Mouse (Mus musculus) lung, postnatal 0 days (tissue): ENCODE measurements at regions not wholly inside any gene's neighbourhood (a gene's known extent, or its start where the extent isn't known, plus 50 kb on each side); places are given as distances from the start of the nearest gene placed in this dataset.

ENCODE experiments used
- ATAC-seq: fragments of 200-750 bp; cut with Nextera tagmentation; 2 replicates; pipeline ENCODE4 v1.8.0; 2017; ENCODE audit warnings: moderate library complexity
- DNase-seq: peaks from one replicate; pipeline ENCODE4 v3.0.0-alpha.2; 2016; ENCODE audit warnings: low spot score
- H3K27ac ChIP-seq: fragments of 300-500 bp; sonication (generic); 2 replicates; pipeline ENCODE4 v1.5.1; 2014; ENCODE audit warnings: antibody characterized with exemption, mild to moderate bottlenecking, low read length, mixed read lengths
- H3K27me3 ChIP-seq: fragments of 300-500 bp; sonication (generic); replicated peaks from 2 replicates; pipeline ENCODE4 v1.6.1; 2014; ENCODE audit warnings: low read length, mixed read lengths; ENCODE audit not compliant: insufficient read depth
- H3K36me3 ChIP-seq: fragments of 300-500 bp; sonication (generic); 2 replicates; pipeline ENCODE4 v1.6.1; 2014; ENCODE audit warnings: low read length, mixed read lengths; ENCODE audit not compliant: insufficient read depth
- H3K4me1 ChIP-seq: fragments of 300-500 bp; sonication (generic); 2 replicates; pipeline ENCODE4 v1.6.1; 2014; ENCODE audit warnings: antibody characterized with exemption, low read depth, low read length, mixed read lengths; ENCODE audit not compliant: insufficient read depth
- H3K4me2 ChIP-seq: fragments of 300-500 bp; sonication (generic); replicated peaks from 2 replicates; pipeline ENCODE4 v1.6.1; 2014; ENCODE audit warnings: low read depth, mild to moderate bottlenecking, low read length, moderate library complexity, mixed read lengths
- H3K4me3 ChIP-seq: fragments of 300-500 bp; sonication (generic); 2 replicates; pipeline ENCODE4 v1.5.1; 2014; ENCODE audit warnings: low read depth, low read length
- H3K9ac ChIP-seq: fragments of 300-500 bp; sonication (generic); replicated peaks from 2 replicates; pipeline ENCODE4 v1.6.1; 2014; ENCODE audit warnings: low read depth, mild to moderate bottlenecking
- H3K9me3 ChIP-seq: fragments of 300-500 bp; sonication (generic); 2 replicates; pipeline ENCODE4 v1.6.1; 2016; ENCODE audit warnings: low read length, mixed read lengths
- CTCF ChIP-seq: IDR thresholded peaks from 2 replicates; pipeline ENCODE4 v1.5.1; 2016; ENCODE audit warnings: antibody characterized with exemption, mild to moderate bottlenecking
- EP300 ChIP-seq: IDR thresholded peaks from 2 replicates; pipeline ENCODE4 v1.6.1; 2016; ENCODE audit warnings: antibody characterized with exemption, mild to moderate bottlenecking, control low read depth
- WGBS: fragments of 180-500 bp; shearing (Covaris S2); extraction: QIAGEN DNeasy Blood & Tissue Kit; methylation state at CpG from one replicate; pipeline ENCODE4 v1.1.7; 2014; 5-methylcytosine and 5-hydroxymethylcytosine counted together

GRCm38 (mm10) chr12:7738020-7738419 lies 239.4 kb upstream of the Apob start:
- Histone ChIP-seq H3K27me3 (no peaks in the 10 kb centered on the region), H3K4me3 (no peak overlapping the region), H3K27ac (no peak overlapping the region), H3K36me3 (no peaks in the 10 kb centered on the region), H3K4me2 (no peak overlapping the region), H3K9ac (no peak overlapping the region), H3K9me3 (no peaks in the 10 kb centered on the region), H3K4me1 (no peaks in the 10 kb centered on the region)
- WGBS: 53% methylated on average over 2 of the region's 2 CpGs
- TF ChIP-seq EP300 (no peak), CTCF (no peak)
- ATAC-seq (no peak), DNase-seq (no peak)

- no peak overlapping the region for H3K4me3 ChIP-seq
- no peak overlapping the region for H3K9ac ChIP-seq
- TF ChIP-seq EP300: no peak
- no peak for TF ChIP-seq CTCF
- no peak; the same call in 1 of the 2 replicates for ATAC-seq
- H3K27ac ChIP-seq: no peak overlapping the region
- H3K9me3 ChIP-seq: no peaks in the 10 kb centered on the region
- H3K27me3 ChIP-seq: no peaks in the 10 kb centered on the region
- WGBS: 55% methylated on average over 3 of the region's 3 CpGs
- H3K4me2 ChIP-seq: no peak overlapping the region
- DNase-seq: no peak
- no peaks in the 10 kb centered on the region for H3K36me3 ChIP-seq
- H3K4me1 ChIP-seq: no peaks in the 10 kb centered on the region
These were observed 238.7 kb upstream of the Apob start for GRCm38 (mm10) chr12:7738629-7739351.

- H3K27me3 ChIP-seq: no peaks in the 10 kb centered on the region
- no peak overlapping the region for H3K4me2 ChIP-seq
- DNase-seq (no peak), ATAC-seq (no peak)
- TF ChIP-seq CTCF: no peak
- no peak for TF ChIP-seq EP300
- no peak overlapping the region for H3K27ac ChIP-seq
- H3K4me3 ChIP-seq: no peak overlapping the region
- H3K36me3 ChIP-seq: no peaks in the 10 kb centered on the region
- H3K9me3 ChIP-seq: no peaks in the 10 kb centered on the region
- WGBS: 82% methylated on average over 5 of the region's 5 CpGs
- H3K4me1 ChIP-seq: no peaks in the 10 kb centered on the region
- H3K9ac ChIP-seq: no peak overlapping the region
These were observed 238.0 kb upstream of the Apob start for GRCm38 (mm10) chr12:7739352-7739994.

GRCm38 (mm10) chr12:7746708-7747107 lies 230.7 kb upstream of the Apob start:
- Histone ChIP-seq H3K4me3 (no peak overlapping the region), H3K36me3 (no peaks in the 10 kb centered on the region), H3K27me3 (no peaks in the 10 kb centered on the region), H3K4me1 (no peaks in the 10 kb centered on the region), H3K9ac (no peak overlapping the region), H3K9me3 (no peaks in the 10 kb centered on the region), H3K27ac (no peak overlapping the region), H3K4me2 (no peak overlapping the region)
- no peak for TF ChIP-seq EP300
- no peak for TF ChIP-seq CTCF
- no peak for ATAC-seq
- DNase-seq: no peak
- WGBS: 28% methylated on average over 2 of the region's 2 CpGs

- Histone ChIP-seq H3K4me2 (no peak overlapping the region), H3K27ac (no peak overlapping the region), H3K27me3 (no peaks in the 10 kb centered on the region), H3K4me3 (no peak overlapping the region), H3K9me3 (no peaks in the 10 kb centered on the region), H3K9ac (no peak overlapping the region), H3K4me1 (no peaks in the 10 kb centered on the region), H3K36me3 (no peaks in the 10 kb centered on the region)
- ATAC-seq (no peak), DNase-seq (no peak)
- WGBS: 24% methylated on average over 4 of the region's 5 CpGs
- TF ChIP-seq CTCF: no peak
- TF ChIP-seq EP300: no peak
These were observed 227.9 kb upstream of the Apob start for GRCm38 (mm10) chr12:7749319-7750238.

GRCm38 (mm10) chr12:7754861-7755260 lies 222.6 kb upstream of the Apob start:
- H3K9ac ChIP-seq: no peak overlapping the region
- no peak overlapping the region for H3K4me3 ChIP-seq
- 83% methylated on average over 5 of the region's 5 CpGs for WGBS
- no peaks in the 10 kb centered on the region for H3K36me3 ChIP-seq
- no peaks in the 10 kb centered on the region for H3K9me3 ChIP-seq
- TF ChIP-seq CTCF: no peak
- TF ChIP-seq EP300: no peak
- ATAC-seq (no peak), DNase-seq (no peak)
- no peaks in the 10 kb centered on the region for H3K4me1 ChIP-seq
- H3K4me2 ChIP-seq: no peak overlapping the region
- no peak overlapping the region for H3K27ac ChIP-seq
- no peaks in the 10 kb centered on the region for H3K27me3 ChIP-seq
